Mouse (Mus musculus): ENCODE measurements around the gene Ncoa5. TPM values are rescaled to one million over a fixed set of nuclear protein-coding genes. Genes with fewer than 3 reads are reported as not detected.

Gene Ncoa5
- total RNA-seq, 2 experiments from 2014 or later = 17.7 to 19.9 TPM

DNA sequence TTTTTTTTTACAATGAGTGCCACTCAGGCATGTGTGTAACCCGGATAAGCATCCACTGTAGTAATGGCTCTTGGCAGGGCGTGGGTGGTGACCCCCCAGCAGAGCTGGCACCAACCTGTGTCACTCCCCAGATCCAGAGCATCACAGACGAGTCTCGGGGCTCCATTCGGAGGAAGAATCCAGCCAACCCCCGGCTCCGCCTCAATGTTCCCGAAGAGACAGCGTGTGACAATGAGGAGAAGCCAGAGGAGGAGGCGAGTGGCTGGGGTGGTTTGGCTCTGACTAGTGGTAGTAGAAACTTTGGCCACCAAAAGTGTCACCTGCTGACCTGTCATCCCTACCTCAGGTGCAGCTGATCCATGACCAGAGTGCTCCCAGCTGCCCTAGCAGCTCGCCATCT lies 38.7 kb downstream of the Ncoa5 start:
- no peak for DNase-seq

DNA sequence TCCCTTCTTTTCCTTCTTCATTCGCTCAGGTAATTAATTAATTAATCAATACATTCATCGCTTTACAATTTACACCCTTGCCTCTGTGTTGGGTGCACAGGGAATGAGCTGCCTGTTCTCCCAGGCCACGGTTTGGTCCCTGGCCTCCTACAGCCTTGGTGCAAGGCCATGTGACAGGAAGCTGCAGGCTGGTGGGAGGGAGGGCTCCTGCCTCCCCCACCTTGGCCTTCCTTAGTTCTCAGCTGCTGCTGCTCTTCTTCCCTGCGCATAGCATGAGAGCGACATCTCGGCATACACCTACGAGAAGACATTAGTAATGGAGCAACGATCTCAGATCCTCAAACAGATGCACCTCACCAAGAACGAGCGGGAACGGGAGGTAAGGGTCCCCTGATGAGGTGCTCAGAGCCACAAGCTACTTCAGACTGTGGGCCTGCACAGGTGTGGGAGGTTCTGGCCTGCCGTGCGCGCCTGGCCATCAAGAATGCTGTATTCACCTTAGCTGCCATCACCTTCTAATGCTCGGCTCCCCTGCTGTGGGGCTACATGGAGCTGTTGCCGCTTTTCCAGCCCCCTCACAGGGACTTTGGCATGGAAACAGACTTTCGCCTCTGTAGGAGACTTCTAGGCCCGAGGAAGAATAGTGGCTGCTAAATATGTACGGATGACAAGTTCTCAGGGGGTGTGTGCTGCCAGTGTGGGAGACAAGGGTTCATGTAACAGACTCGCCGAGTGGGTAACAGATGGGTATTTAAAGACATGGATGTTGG lies 39.8 kb downstream of the Ncoa5 start:
- no peak for DNase-seq

DNA sequence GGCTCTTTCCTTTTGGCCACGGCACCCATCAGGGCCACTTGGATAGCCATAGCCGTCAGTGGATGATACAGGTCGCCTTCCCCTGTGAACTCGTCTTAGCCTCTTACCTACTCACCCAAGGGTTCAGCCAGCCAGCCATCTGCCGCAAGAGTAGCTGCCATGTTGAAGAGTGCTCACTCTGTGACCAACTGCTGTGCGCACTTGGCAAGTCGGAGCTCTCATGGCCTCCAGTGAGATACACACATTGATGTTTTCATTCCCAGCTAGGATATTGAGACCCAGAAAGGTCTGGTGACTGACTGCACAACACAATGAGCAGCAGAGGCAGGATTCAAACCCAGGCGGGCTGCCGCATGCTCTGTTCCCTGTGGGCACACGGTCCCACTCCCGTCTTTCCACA lies 40.5 kb downstream of the Ncoa5 start:
- DNase-seq = no peak

DNA sequence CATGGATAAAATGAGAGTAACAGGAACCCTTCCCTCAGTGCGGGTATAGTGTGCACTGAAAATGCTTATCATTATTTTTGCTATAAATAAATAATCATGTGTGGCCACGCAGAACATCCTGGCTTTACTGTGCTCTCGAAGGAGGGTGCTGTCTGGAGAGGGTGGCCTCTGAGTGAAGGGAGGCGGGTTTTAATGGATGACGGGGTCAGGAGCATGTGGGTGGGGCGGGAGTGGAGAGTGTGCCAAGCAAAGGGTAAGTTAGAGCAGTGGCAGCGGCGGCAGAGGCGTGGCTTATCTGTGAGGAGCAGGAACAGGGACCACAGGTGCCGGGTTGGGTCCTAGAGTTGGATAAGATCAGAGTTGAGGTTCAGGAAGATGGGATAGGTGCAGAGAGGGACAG lies 42.9 kb downstream of the Ncoa5 start:
- peak in 1 of 2 experiments; percentile 15 for DNase-seq

DNA sequence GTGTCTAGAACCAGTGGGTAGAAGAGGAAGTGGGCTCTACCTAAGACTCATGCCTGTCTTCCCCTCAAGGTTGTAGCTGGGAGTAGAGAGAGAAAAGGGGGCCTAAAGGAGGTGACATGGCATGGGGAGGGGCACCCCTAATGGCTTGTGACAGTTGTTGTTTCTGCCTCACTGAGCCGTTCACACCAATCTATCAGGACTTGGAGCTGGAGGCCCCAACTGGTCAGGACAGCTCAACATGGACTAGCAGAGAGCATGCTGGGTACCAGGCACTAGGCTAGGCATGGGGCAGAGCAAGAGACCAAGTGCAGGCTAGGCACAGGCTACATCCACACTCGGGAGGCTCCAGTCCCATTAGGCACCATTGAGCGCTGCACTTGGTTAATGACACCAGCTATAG lies 43.6 kb downstream of the Ncoa5 start:
- DNase-seq = no peak

DNA sequence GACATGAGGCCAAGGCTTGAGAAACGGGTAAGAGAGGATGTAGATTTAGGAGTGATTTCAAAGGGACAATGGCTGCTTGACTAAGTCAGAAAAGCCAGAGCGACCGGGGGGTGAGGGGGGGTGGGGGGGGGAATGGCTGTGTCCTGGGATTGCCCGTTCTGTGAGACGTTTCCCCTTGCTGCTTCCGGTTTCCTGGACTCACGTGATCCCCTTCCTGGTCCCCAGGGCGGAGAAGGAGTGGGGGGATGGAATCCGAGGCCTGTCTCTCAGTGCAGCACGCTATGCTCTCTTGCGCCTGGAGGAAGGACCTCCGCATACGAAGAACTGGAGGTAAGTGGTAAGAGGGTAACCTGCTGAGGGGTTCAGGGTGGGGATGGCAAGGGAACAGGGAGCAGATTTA lies 45.9 kb downstream of the Ncoa5 start:
- no peak for DNase-seq

DNA sequence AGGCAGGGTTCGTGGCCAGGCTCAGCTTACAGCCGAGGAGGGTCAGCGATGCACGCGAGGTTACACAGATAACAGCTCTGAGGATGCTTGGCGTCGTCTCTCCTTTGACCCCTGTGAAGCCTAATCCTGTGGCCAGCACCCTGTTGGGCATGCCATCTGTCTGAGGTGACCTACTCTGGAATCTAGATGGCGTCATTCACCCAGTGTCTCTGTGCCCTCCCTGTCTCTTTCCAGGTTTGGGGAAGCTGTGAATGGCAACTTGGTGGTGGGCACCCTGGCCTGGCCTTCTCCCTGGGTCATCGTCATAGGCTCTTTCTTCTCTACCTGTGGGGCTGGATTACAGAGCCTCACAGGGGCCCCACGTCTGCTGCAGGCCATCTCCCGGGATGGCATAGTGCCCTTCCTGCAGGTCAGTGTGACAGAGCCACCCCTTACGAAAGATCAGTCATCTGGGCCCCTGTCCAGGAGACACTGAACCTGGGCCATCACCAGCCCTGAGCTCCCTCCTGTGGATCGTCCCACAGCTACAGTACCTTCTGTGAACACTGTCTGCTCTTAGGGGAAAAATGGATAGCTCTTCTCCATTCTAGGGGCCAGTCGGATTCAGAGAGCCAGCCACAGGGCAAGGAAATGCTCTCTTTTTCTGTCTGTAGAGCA lies 48.2 kb downstream of the Ncoa5 start:
- DNase-seq = no peak

DNA sequence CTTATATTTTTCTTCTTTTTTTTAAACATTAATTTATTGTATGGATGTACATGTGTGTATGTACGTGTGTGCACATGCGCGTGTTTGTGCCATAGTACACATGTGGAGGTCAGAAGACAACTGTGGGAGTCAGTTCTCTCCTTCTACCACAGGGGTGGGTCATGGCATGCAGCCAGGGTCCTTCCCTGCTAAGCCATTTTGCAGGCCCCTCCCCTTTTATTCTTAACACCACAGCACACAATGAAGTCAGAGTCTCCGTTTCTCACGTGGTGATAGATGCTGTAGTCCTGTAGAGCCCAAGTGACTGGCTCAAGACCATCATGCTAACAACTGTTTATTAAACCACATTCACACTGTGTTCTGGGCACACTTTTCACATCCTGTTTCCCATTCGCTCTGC lies 48.7 kb downstream of the Ncoa5 start:
- DNase-seq = no peak

DNA sequence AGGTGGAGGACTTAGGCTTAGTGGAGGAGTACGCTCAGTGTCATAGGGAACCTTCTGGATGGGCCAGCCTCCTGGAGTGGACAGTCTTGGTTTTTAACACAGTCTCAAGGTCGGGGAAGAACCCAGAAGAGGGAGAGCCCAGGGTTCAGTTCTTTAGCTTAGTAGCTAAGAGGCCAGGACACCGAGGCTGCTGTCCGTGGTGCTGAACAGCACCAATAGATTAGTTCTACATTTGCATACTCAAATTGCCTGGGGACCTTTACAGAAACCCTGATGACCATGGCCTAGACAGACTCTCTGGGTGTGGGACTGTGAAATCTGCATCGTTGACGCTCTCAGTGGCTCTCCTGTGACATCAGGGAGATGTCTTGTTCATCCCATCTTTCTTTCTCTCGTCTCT lies 54.9 kb downstream of the Ncoa5 start:
- peak in 1 of 2 experiments; percentile 59 for DNase-seq

DNA sequence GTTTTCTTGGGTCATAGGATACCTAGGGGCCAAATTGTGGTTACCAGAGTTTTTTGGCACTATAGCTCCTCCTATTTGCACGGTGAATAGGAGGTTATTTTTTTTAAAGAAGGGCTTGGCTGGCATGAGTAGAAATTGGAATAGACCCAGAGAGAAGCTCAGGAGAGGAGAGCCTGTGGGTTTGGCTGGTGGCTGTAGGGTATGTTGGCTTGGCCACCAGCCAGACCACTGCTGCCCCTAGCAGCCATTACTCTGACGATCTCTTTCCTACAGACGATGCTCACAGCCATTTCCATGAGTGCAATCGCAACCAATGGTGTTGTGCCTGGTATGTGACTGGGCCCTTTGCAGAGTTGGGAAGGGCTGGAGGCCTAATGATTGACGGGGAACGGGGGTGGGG lies 59.1 kb downstream of the Ncoa5 start:
- no peak for DNase-seq

DNA sequence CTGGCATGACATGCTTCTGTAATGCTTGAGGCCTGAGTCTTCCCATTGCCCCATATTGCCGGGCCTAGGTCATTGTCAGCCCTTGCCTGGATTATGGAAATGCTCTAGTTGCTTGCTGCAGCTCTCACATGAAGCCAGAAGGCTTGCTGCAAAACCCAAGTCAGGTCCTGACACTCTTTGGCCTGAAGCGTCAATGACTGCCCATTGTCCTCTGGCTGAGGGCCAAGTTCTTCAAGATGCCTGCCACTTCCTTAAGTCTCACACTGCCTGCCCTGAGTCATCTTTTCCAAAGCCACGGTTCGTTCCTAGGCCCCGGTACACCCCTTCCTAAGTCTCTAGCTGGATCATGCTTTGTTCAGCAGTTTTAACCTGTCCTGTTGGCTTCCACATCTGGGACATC lies 62.0 kb downstream of the Ncoa5 start:
- DNase-seq = no peak

DNA sequence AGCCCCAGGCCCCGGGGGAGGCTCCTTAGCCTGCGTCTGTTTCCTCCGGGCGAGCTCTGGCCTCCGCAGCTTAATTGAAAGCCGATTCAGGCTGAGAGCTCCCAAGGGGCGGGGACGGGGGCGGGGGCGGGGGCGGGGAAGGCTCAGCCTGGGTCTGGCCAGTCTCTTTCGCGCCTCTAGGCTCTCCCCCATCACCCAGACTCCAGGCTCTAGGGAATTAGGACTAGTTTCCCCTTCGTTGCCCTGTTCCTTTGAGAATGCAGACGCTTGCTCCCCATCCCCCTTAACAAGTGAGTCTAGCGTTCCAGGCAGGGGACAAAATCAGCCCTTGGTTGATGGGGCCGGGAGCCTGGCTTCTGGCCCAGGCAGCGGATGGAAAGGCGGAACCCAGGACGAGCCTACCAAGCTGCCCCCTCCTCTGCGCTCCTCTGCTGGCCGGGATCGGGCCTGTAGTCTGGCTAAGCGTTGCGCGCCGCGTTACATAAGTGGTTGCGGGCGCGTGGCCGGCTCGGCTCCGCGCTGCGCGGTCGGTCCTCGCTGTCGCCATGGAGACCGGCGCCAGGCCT lies 64.0 kb downstream of the Ncoa5 start:
- no peak for DNase-seq

DNA sequence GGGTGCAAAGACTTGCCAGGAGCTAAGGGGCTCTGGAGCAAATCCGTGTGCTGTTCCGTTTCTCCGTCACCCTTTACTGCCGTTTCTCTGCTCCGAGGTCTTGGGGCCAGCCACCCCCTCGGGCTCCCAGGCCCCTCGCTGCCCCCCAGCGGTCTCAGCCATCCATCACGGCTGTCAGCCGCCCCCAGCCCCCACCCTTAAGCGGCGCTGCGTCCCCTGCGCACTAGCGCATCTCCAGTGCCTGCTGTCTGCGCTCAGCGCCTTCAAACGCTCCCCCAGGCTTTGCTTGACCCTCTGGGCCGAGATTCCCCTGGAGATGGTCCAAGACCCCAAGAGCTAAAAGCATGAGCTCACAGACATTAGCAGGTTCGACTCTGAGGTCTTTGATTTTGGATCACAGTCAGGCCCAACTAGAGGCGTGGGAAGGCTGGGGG lies 65.3 kb downstream of the Ncoa5 start:
- no peak for DNase-seq

DNA sequence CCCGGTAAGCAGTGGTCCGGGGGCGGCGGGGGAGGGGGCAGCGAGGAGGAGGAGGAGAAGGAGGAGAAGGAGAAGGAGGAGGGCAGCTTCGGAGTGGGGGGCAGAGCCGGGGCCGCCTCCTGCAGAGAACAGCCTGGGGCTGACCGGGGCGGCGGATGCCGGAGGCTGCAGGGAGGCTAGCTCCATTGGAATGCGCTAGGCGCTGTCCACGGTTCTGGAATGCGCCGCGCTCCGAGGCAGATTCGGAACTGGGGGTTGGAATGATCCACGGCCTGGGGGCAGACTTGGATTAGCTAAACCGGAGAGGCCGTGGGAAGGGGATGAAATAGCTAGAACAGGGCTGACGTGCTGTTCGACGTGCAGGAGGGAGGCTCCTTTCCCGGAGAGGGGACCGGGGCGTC lies 66.2 kb downstream of the Ncoa5 start:
- DNase-seq = peak; percentile 36 to 80

DNA sequence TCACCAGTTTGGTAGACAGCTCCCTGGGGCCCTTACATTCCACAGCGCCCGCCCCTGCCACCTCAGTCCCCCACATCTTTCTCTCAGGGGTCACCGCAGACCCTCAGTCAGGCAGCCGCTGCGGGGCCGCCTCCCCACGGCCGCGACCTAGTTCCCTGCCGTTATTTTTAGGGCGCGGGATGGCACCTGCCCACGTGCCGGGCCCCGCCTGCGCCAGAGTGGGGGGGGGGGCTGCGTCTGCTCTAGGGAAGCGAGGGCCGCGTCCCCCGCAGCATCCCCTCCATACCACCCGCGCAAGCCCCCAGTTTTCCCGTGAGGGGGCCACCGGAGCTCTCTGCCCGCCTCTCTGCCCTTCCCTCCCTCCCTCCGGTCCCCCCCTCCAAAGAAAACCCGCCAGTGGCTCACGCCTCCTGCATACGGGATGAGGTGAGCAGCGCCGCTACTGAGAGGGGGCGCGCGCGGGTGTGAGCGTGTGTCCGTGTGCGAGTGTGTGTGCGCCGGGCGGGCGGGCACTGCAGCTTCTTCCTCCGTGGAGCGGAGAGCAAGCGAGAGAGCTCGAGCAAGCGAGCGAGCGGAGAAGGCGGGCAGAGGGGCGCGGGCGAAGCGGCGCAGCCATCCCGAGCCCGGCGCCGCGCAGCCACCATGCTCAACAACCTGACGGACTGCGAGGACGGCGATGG lies 66.8 kb downstream of the Ncoa5 start:
- DNase-seq = no peak

DNA sequence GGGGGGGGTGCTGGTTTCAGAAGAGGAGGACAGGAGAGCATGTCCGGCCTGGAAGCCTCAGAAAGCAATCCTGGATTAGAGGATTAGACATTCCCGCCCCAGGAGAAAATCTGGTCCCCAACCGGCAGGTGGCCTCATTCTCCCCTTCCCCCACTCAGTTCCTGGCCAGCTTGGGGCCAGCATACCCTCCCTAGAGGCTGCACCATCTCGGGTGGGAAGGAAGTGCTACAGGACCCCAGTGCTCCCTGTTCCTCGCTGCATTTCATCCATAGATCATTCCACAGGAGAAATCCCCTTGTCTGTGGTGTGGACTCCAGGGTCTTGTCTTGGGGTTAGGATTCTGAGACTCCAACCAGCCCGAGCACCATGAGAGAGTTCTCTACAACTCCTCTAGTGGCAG lies 67.5 kb downstream of the Ncoa5 start:
- no peak for DNase-seq

DNA sequence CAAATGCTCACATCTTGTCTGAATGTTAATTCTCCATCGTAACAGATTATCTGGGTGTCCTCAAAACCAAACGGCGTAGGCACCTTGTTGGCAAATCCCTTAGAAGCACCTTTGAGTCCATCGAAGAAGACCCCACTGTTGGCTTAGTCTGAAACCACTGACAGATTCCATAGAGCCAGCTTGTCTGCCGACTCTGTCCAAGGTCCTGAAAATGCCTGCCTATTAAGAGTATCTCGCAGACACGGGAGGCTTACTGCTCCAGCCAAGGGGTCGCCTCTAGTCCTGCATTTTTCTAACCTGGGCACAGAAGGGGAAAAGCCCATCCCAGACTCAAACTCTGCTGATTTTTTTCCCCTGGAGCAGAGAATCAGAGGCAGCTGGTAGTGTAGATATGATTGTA lies 68.3 kb downstream of the Ncoa5 start:
- peak in 1 of 2 experiments; percentile 55 for DNase-seq

DNA sequence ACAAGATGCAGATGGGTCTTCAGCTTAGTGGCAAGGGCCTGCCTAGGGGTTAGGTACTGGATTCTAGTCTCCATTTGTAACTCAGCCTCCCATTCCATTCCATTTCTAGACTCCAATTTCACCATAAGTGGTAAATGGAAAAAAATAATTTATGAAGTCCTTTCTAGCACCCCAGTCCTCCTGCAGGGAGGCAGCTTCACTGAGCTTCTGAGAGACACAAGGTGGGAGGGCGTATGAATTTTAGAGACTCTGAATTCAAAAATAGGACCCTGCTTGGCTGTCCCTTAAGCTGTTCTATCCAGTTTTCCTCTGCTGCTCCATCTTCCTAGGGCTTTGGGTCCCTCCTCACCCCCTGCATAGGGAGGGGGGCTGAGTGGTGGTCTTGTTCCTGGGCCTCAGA lies 69.7 kb downstream of the Ncoa5 start:
- no peak for DNase-seq

DNA sequence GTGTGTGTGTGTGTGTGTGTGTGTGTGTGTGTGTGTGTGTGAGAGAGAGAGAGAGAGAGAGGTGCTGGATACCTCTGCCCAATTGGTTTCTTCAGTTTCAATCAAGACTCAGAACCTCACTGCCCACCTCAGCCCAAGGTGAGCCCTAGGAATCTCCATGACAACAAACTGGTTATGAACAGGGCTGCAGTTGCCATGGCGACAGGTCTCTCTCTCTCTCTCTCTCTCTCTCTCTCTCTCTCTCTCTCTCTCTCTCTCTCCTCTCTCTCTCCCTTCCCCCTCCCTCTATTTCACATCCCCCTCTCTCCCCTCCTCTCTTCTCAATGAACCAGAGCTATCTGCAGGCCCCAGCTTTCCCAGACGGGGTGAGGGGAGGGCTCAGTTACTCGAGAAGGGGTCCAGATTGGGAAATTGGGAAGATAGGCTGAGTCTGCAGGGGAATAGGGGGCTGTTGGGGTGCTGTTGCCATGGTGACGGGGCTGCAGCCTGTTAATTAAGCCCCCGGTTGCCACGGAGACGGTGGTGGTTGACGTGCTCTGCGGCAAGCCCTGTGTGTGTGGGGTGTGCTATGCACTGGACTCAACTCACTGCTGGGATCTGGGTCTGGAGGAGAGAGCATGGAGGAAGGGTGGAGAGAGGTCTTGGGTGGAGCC lies 70.3 kb downstream of the Ncoa5 start:
- DNase-seq = no peak

DNA sequence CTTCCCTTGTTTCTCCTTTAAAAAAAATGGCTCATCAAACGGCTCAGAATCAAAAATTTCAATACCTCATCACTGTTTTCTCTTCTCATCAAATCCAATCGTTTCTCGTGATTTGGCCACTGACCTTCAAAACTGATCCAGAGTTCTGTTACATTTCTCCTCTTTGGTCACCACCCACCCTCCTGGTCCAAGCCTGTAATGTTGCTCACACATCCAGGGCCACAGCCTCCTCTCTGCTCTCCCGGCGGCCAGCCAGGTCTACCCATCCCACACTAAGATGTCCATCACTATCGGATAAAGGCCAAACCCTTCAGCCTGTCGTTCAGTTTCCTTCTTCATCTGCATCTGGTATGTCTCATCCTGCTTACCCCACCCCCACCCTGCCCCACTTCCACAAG lies 72.5 kb downstream of the Ncoa5 start:
- DNase-seq = no peak

DNA sequence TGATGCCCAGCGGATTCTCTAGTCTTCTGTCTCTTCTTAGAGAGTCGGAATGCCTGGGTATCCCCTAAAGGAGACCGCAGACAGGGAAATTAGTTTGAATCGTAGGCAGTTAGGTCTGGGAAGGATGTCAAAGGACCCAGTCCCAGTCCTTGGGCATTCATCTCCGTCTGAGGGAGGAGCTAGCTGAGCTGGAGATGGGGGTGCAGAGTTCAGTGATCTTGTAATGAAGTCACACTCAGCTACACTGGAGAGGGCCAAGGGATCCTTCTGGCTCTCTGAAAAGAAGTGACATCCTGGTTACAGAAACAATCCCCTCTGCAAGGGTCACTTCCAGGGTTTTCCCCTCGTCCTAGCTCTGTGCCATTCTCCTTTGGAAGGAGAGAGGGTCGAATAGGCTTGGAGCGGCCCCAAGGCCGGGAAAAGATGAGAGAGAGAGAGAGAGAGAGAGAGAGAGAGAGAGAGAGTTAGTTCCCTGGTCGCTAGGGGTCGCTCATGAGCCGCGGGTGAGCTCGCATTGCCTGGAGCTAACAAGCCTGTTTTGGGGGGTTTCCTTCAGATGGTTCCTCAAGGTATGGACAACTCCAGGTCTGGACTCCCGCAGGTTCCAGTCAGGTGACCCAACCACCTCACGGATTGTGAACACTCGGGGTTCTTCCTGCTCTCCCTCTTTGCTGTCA lies 73.0 kb downstream of the Ncoa5 start:
- peak; percentile 39 to 82 for DNase-seq

Data from heart, adult 18-20 months (tissue).